Mouse (Mus musculus) lung, postnatal 10 days (tissue): Measurements from ENCODE around the gene Cspg4.
"Not testable (repeated sequence)": the region's sequence is repeated elsewhere in the genome, so short reads cannot be mapped to it uniquely, and the experiment has no call there.

ENCODE experiments used
- DNase-seq: peaks from one replicate; pipeline ENCODE4 v3.0.0; 2021

The Cspg4 gene

GRCm38 (mm10) chr9:56928041-56928811 lies 63.4 kb downstream of the Cspg4 start, which contains the start of gene Snx33:
Snx33 (minus strand) TSS chr9:56928371.
- DNase-seq: peak; percentile 97

GRCm38 (mm10) chr9:56929496-56929895 lies 64.7 kb downstream of the Cspg4 start:
- no peak for DNase-seq

GRCm38 (mm10) chr9:56930556-56930955 lies 65.7 kb downstream of the Cspg4 start:
- DNase-seq: no peak

- DNase-seq: peak; percentile 30
These were observed 72.0 kb downstream of the Cspg4 start for GRCm38 (mm10) chr9:56936861-56937222.

- peak; percentile 97 for DNase-seq
These were observed 72.7 kb downstream of the Cspg4 start, which contains the start of gene Imp3 for GRCm38 (mm10) chr9:56937223-56938160. Imp3 (plus strand) TSS chr9:56937475.

- DNase-seq: peak; percentile 49
These were observed 73.5 kb downstream of the Cspg4 start for GRCm38 (mm10) chr9:56938374-56938773.

- peak; percentile 70 for DNase-seq
These were observed 82.6 kb downstream of the Cspg4 start for GRCm38 (mm10) chr9:56947481-56947880.

GRCm38 (mm10) chr9:56948699-56949098 lies 83.9 kb downstream of the Cspg4 start:
- not testable (repeated sequence) for DNase-seq
